Mouse (Mus musculus) adrenal gland (tissue): ENCODE measurements around the gene Npc2.

Experiments used
- intact Hi-C: fragments of 180-260 bp; cut with DNase I; formaldehyde crosslinking; loops from one replicate; pipeline ENCODE4 v1.15.1; 2025

The Npc2 gene

DNA sequence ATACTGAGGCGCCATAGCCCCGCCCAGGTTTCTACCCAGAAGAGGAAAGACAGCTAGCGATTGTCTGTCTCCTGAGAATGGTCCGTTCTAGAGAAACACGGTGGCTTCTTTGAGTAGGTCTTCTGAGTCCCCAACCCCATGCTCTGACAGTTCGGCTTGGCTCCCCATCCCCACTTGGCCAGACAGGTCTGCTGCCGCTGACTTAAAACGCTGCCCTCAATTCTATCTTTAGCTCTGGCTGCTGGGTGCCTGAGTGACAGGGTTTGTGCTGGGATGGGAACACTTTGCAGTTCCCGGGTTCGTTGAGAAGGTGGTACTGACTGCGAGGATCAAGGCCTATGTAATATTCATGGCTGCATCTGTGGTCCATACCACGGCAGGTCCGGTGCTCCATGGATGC lies 39.6 kb downstream of the Npc2 start:
- intact Hi-C loops = no loop called here

DNA sequence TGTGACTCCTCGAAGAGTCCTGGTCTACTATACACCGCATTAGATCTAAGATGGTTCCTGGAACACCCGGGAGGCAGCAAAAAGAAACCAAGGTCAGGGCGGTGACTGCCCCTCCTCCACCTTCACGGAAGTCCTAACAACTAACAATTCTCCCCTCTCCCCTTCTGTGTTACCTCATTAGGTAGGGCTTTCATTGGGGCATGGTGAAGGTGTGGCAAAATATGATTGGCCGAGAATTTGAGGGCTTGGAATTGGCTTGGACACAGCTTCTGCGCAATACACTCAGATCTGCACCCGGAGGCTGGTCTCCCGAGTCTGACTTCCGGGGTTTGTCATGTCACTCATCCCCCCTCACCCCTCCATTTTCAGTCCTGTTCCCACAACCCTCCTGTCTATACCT lies 44.5 kb downstream of the Npc2 start:
- intact Hi-C loops = no loop called here

GRCm38 (mm10) chr12:84727434-84727833 lies 45.5 kb downstream of the Npc2 start:
- intact Hi-C loops = no loop called here

- intact Hi-C loops = no loop called here
Measured at GRCm38 (mm10) chr12:84726986-84727385, 46.0 kb downstream of the Npc2 start.

DNA sequence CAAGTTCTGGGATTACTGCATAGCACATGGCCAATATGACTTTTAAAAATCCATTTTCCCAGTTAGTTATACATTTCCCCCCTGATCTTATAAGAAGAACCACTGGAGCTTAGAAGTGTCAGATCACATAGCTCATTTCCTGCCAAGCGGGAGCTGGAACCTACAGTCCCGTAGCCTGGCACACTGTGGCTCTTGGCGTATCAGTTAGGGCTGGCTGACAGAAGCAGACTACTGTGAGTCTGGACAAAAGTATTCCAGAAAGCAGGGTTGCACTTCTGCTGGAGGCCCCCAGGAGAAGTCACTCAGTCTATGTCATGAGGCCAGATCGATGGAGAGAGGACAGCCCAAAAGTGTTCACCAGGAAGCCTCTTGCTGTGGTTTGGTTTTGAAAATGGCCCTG lies 46.6 kb downstream of the Npc2 start:
- intact Hi-C loops = no loop called here

DNA sequence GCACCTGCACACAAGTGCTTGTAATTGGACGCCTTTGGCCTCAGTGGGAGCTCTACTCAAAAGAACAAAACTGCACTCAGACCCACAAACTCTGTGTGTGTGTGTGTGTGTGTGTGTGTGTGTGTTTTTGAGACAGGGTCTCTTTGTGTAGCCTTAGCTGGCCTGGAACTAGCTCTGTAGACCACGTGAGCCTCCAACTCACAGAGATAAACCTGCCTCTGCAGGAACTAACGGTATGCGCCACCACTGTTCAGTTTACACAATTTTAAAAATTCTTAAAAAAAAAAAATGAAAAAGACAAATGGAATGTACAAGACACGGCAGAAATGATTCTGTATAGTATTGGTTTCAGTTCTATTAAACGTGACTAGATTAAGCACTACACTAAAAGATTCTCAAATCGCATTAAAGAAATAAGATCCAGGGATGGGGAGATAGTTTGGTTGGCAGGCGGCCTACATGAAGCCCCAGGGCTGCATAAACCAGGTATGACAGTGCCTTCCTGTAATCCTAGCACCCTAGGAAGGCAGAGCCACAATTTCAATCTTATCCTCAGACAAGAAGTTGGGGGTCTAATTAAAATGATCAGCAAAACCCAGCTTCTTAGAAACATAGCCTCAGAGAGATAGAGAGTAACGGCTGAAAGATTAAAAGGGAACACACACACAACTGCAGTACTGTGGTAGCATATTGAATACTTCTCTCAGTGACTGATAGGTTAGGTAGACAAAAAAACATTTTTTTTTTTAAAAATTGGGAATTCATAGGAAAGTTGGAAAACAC lies 54.3 kb downstream of the Npc2 start:
- intact Hi-C loops = no loop called here

- intact Hi-C loops = no loop called here
Measured at GRCm38 (mm10) chr12:84714578-84714977, 58.4 kb downstream of the Npc2 start.

DNA sequence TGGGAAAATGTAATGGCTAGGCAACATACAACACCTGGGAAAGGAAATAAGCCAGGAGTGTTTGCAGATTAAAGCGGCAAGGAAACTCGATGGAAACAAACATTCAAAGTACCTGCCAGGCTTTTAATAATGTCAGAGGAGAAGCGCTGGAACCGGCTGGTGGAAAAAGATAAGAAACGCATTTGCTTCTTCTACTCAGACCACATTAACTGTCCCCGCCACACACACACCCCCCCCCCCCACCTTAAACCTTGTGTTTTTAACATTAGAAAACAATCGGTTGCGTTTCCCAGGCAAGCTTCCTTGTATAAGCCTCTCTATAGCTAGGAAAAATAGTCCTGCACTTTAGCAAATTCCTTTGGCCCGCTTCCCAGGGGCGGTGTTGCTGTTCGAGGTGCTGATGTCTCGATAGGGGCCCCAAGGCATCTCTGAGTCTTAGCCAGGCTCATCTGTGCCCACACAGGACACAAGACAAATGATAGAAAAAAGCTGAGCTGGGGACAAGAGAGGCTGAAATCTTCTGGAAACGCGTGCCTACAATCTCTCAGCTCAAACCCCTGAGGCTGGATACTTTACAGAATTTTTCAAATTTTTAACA lies 63.0 kb downstream of the Npc2 start:
- intact Hi-C loops = no loop called here

- intact Hi-C loops = no loop called here
Measured at GRCm38 (mm10) chr12:84707804-84708203, 65.1 kb downstream of the Npc2 start.

DNA sequence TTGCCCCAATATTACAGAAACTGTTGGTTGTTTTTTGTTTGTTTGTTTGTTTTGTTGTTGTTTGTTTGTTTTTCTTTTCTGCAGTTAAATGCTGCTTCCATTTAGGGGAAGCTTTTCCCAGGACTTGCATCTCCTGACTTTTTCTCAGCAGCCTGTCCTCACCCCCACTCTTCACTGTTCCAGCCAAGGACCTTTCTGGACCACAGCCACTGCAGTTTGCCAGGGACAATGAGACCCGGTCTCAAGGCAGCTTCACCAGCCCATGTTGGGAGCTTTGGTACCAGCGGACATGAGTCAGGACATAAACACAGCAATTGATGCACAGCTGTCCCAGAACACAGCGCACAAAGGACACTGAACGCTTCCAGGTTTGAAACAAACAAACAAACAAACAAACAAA lies 66.1 kb downstream of the Npc2 start:
- intact Hi-C loops = no loop called here
